Mouse (Mus musculus) hindbrain, embryonic 12.5 days (tissue): ENCODE results near the gene Sf3a1. TPM values are rescaled to one million over a fixed set of nuclear protein-coding genes. Genes with fewer than 3 reads are reported as not detected.

ENCODE experiments used
- ATAC-seq: fragments of 200-750 bp; cut with Nextera tagmentation; 2 replicates; pipeline ENCODE4 v1.8.0; 2017; ENCODE audit warnings: moderate TSS enrichment; ENCODE audit not compliant: low FRiP score
- H3K27ac ChIP-seq: fragments of 300-500 bp; sonication (generic); 2 replicates; pipeline ENCODE4 v1.5.1; 2016; ENCODE audit warnings: mild to moderate bottlenecking
- H3K27me3 ChIP-seq: fragments of 300-500 bp; sonication (generic); 2 replicates; pipeline ENCODE4 v1.6.1; 2016; ENCODE audit warnings: mild to moderate bottlenecking
- H3K36me3 ChIP-seq: fragments of 300-500 bp; sonication (generic); 2 replicates; pipeline ENCODE4 v1.6.1; 2016; ENCODE audit warnings: mild to moderate bottlenecking
- H3K4me1 ChIP-seq: fragments of 300-500 bp; sonication (generic); 2 replicates; pipeline ENCODE4 v1.6.1; 2016
- H3K4me2 ChIP-seq: fragments of 300-500 bp; sonication (generic); replicated peaks from 2 replicates; pipeline ENCODE4 v1.6.1; 2016; ENCODE audit warnings: mild to moderate bottlenecking
- H3K4me3 ChIP-seq: fragments of 300-500 bp; sonication (generic); 2 replicates; pipeline ENCODE4 v1.5.1; 2016; ENCODE audit warnings: mild to moderate bottlenecking
- H3K9ac ChIP-seq: fragments of 300-500 bp; sonication (generic); 2 replicates; pipeline ENCODE4 v1.6.1; 2016; ENCODE audit warnings: mild to moderate bottlenecking, moderate library complexity
- H3K9me3 ChIP-seq: fragments of 300-500 bp; sonication (generic); replicated peaks from 2 replicates; pipeline ENCODE4 v1.6.1; 2016; ENCODE audit warnings: mild to moderate bottlenecking
- WGBS: fragments of 180-500 bp; shearing (Covaris S2); methylation state at CpG from one replicate; pipeline ENCODE4 v1.1.7; 2016; 5-methylcytosine and 5-hydroxymethylcytosine counted together
- polyA plus RNA-seq: library from polyadenylated mRNA; unstranded; fragments of >200 nt; fragmentation: Nextera tagmentation; extraction: Ambion mirVana; gene quantifications from 2 replicates; pipeline ENCODE4 v1.2.1, GENCODE M21; 2016

Sf3a1 gene
- polyA plus RNA-seq, 1 experiment from 2014 or later, result 72.0 TPM

DNA sequence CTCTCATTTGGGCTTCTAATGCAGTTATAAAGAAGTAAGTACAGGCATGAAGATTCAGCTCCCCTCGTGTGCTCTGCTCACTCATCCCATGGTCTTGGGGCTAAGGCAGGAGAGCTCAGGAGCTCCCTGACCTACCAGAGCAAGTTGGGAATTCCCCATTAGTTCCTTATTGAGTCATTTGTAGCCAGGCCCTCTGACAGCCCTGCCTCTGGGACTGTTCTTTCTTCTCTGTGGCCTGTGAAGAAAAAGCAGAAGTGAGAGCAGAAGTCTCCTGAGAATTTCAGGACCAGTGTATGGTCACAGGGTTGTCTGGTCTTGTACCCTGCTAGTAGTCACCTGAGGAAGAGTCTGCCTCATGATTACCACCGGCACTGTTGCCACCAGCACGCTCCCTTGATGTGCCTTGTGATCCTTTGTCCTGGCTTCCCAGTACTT is 35.5 kb downstream of the Sf3a1 start:
- peaks cover 2% of the 10 kb centered on the region; the same call in 1 of the 2 replicates for H3K4me1 ChIP-seq
- no peak overlapping the region for H3K9ac ChIP-seq
- WGBS, result 78% methylated on average over 3 of the region's 3 CpGs
- H3K27ac ChIP-seq, result no peak overlapping the region
- no peaks in the 10 kb centered on the region for H3K36me3 ChIP-seq
- no peak overlapping the region for H3K4me3 ChIP-seq
- H3K4me2 ChIP-seq, result no peak overlapping the region
- H3K27me3 ChIP-seq, result no peaks in the 10 kb centered on the region
- no peaks in the 10 kb centered on the region for H3K9me3 ChIP-seq
- ATAC-seq, result no peak

DNA sequence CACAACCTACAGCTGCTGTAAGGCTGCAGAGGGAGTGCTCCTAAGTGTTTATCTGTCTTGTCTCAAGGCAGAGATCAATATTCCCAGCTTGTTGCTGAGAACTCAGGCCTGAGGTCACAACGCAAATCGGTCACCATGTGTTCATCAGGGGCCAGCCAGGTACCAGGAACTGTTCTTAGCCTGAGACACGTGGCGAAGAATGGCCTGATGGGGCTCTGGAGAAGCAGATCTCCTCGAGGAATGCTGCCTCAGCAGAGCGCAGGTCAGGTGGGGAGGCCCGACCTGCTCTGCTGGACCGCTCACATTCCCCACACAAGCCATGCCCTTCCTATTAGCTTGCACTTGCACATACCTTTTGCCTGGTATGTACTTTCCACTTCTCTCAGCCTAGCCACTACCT is 36.5 kb downstream of the Sf3a1 start:
- H3K4me2 ChIP-seq, result no peak overlapping the region
- H3K27me3 ChIP-seq, result no peaks in the 10 kb centered on the region
- H3K27ac ChIP-seq, result no peak overlapping the region
- no peaks in the 10 kb centered on the region for H3K9me3 ChIP-seq
- H3K4me3 ChIP-seq, result no peak overlapping the region
- H3K36me3 ChIP-seq, result no peaks in the 10 kb centered on the region
- H3K4me1 ChIP-seq, result no peaks in the 10 kb centered on the region
- no peak for ATAC-seq
- 61% methylated on average over 8 of the region's 8 CpGs for WGBS
- H3K9ac ChIP-seq, result no peak overlapping the region

GRCm38 (mm10) chr11:4197691-4198090 is 37.5 kb downstream of the Sf3a1 start:
- Histone ChIP-seq H3K9ac (no peak overlapping the region), H3K4me2 (no peak overlapping the region), H3K4me3 (no peak overlapping the region), H3K36me3 (no peaks in the 10 kb centered on the region), H3K9me3 (no peaks in the 10 kb centered on the region), H3K27ac (no peak overlapping the region), H3K27me3 (no peaks in the 10 kb centered on the region), H3K4me1 (no peaks in the 10 kb centered on the region)
- 76% methylated on average over 1 of the region's 1 CpGs for WGBS
- ATAC-seq, result no peak

DNA sequence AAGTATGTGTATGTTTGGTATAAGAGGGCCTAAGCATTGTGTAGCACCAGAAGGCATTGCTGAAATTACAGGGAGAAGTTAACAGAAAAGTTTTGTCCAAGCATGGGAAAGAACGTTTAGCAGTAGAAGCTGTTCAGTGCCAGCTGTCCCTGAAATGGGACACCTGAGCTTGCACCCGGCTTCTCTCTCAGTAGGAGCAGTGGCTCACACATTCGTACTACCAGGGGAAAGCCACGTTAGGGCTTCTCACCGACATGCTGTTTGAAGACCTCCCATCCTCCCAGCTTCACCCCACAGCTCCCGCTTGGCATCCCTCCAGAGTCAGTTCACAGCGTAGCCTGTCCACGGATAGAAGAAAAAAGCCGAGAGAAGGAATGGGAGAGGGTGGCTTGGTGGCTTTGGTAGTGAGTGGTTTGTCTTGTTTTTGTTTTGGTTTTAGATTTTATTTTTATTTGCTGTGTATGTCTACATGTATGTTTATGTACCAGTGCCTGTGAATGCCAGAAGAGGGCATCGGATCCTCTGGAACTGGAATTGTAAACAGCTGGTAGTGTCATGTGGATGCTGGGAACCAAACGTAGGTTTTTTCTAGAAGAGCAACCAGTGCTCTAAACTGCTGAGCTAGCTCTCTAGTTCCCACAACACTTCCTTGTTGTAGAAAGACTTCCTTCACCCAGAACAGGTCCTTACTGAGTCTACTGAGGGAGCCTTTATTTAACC is 42.0 kb downstream of the Sf3a1 start:
- no peak overlapping the region for H3K27ac ChIP-seq
- no peak overlapping the region for H3K4me2 ChIP-seq
- H3K4me1 ChIP-seq, result no peaks in the 10 kb centered on the region
- no peak overlapping the region for H3K9ac ChIP-seq
- ATAC-seq, result no peak
- WGBS, result 74% methylated on average over 11 of the region's 11 CpGs
- H3K9me3 ChIP-seq, result no peaks in the 10 kb centered on the region
- peaks cover 6% of the 10 kb centered on the region; the same call in 1 of the 2 replicates for H3K36me3 ChIP-seq
- no peaks in the 10 kb centered on the region for H3K27me3 ChIP-seq
- no peak overlapping the region for H3K4me3 ChIP-seq

DNA sequence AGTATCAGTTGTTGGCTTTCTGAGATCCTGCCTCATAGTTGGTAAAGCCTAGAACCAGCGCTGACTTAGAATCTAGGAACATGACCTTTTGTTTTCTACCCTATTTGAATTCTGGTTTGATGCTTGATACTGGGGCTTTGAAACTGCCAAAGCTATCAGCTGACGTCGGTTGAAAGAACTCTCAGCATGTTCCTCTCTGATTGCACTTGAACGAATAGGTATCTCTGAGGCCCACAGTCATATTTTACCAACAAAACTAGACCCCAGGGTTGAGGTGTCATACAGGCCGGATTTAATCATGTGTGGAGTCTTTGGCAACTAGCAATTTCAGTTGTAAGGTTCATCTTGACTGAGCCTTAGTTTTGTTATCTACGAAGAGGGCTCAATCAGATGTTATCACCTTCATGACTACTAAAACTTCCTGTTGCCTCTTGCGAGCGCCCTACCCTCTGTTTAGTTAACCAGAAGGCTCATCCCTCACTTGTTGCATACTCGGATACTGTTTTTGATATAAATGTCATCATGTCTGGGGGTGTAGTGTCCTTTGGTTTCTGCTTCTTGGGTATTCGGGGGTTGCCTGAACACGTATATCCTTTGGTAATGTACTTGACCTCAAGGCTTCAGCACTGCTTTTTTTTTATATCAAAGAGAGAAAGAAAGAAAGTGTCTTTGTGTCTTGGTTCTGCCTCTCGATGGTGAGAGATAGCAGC is 43.0 kb downstream of the Sf3a1 start:
- 88% methylated on average over 12 of the region's 12 CpGs for WGBS

GRCm38 (mm10) chr11:4203705-4204074 is 43.5 kb downstream of the Sf3a1 start:
- Histone ChIP-seq H3K9ac (no peak overlapping the region), H3K4me2 (no peak overlapping the region), H3K27me3 (no peaks in the 10 kb centered on the region), H3K27ac (no peak overlapping the region), H3K4me1 (no peaks in the 10 kb centered on the region), H3K4me3 (no peak overlapping the region), H3K36me3 (peaks cover 20% of the 10 kb centered on the region; the same call in 1 of the 2 replicates), H3K9me3 (no peaks in the 10 kb centered on the region)
- WGBS, result 51% methylated on average over 2 of the region's 2 CpGs
- ATAC-seq, result no peak

More for the DNA sequence above, 43.0 kb downstream of the Sf3a1 start:
- Histone ChIP-seq H3K36me3 (peaks cover 16% of the 10 kb centered on the region; the same call in 1 of the 2 replicates), H3K9ac (no peak overlapping the region), H3K4me2 (no peak overlapping the region), H3K27ac (no peak overlapping the region), H3K4me1 (no peaks in the 10 kb centered on the region), H3K27me3 (no peaks in the 10 kb centered on the region), H3K4me3 (no peak overlapping the region), H3K9me3 (no peaks in the 10 kb centered on the region)
- ATAC-seq, result no peak

GRCm38 (mm10) chr11:4205097-4205655 is 45.0 kb downstream of the Sf3a1 start:
- H3K4me3 ChIP-seq, result no peak overlapping the region
- peaks cover 33% of the 10 kb centered on the region for H3K36me3 ChIP-seq
- 90% methylated on average over 5 of the region's 5 CpGs for WGBS
- no peak overlapping the region for H3K4me2 ChIP-seq
- H3K9me3 ChIP-seq, result no peaks in the 10 kb centered on the region
- H3K9ac ChIP-seq, result no peak overlapping the region
- H3K27ac ChIP-seq, result no peak overlapping the region
- no peaks in the 10 kb centered on the region for H3K4me1 ChIP-seq
- no peak for ATAC-seq
- H3K27me3 ChIP-seq, result no peaks in the 10 kb centered on the region

DNA sequence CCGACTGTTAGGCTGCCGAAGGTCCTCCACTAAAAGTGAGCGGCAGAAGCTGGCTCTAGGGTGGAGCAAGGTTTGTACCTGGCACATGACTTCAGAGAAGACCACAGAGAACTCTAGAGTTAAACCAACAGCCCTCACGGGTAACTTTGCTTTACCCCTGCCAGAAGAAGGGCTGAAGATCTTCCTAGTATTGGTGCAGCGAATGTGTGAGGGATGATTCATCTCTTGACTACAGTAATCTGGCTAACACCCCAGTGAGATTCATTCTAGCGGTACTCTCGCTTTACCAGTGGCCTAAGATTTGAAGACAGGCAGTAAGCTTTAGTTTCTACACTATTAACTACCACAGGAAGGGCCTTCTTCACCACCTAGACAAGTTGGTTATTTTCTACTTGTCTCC is 45.8 kb downstream of the Sf3a1 start:
- Histone ChIP-seq H3K4me1 (no peaks in the 10 kb centered on the region), H3K9me3 (no peaks in the 10 kb centered on the region), H3K27me3 (no peaks in the 10 kb centered on the region), H3K9ac (no peak overlapping the region), H3K36me3 (peaks cover 40% of the 10 kb centered on the region), H3K4me3 (no peak overlapping the region), H3K27ac (no peak overlapping the region), H3K4me2 (no peak overlapping the region)
- no peak for ATAC-seq
- WGBS, result 92% methylated on average over 7 of the region's 7 CpGs

GRCm38 (mm10) chr11:4206563-4206962 is 46.4 kb downstream of the Sf3a1 start:
- Histone ChIP-seq H3K4me1 (no peaks in the 10 kb centered on the region), H3K9ac (no peak overlapping the region), H3K27me3 (no peaks in the 10 kb centered on the region), H3K9me3 (no peaks in the 10 kb centered on the region), H3K27ac (no peak overlapping the region), H3K4me2 (no peak overlapping the region), H3K36me3 (peaks cover 41% of the 10 kb centered on the region), H3K4me3 (no peak overlapping the region)
- no peak for ATAC-seq
- WGBS, result 77% methylated on average over 6 of the region's 6 CpGs

DNA sequence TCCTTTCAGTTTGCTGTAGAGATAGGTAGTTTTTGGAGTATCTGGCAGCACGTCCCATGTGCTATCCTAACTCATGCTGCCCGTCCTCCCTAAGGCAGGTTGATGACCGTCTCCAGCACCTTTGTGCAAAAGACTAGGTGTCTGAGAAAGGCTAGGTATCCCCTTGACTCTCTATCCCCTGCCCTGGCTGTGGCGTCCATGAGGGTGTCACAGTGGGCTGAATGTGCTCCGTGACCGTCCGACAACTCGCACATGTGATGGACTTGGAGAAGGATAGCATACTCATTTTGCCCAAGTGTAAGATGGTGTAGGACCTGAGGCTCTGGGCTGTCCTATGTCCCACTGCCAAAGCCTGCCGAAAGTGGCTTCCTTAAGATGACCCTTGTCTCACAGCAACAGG is 47.5 kb downstream of the Sf3a1 start:
- no peak overlapping the region for H3K27ac ChIP-seq
- WGBS, result 95% methylated on average over 9 of the region's 9 CpGs
- H3K27me3 ChIP-seq, result no peaks in the 10 kb centered on the region
- no peak overlapping the region for H3K4me3 ChIP-seq
- H3K4me1 ChIP-seq, result no peaks in the 10 kb centered on the region
- H3K9ac ChIP-seq, result no peak overlapping the region
- no peak for ATAC-seq
- H3K9me3 ChIP-seq, result no peaks in the 10 kb centered on the region
- peaks cover 44% of the 10 kb centered on the region for H3K36me3 ChIP-seq
- H3K4me2 ChIP-seq, result no peak overlapping the region

DNA sequence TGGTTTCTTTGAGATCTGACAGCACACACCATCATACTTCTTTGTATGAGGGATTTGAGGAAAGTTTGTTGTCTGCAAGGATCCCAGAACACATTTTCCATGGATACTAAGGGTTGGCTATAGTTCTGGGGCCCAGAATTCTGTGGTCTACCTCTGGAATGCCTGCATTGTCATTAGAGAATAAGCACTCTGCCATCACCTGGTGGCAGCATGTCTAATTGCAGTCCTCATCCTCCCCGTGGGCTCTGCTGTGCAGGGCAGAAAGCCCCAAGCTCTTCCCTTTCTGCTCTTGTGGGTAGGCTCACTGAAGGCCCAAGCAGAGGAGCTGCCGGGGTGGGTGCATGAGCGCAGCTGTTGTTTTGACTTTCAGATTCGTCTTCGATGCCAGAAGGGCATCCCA is 49.4 kb downstream of the Sf3a1 start:
- 86% methylated on average over 5 of the region's 5 CpGs for whole genome bisulfite sequencing

DNA sequence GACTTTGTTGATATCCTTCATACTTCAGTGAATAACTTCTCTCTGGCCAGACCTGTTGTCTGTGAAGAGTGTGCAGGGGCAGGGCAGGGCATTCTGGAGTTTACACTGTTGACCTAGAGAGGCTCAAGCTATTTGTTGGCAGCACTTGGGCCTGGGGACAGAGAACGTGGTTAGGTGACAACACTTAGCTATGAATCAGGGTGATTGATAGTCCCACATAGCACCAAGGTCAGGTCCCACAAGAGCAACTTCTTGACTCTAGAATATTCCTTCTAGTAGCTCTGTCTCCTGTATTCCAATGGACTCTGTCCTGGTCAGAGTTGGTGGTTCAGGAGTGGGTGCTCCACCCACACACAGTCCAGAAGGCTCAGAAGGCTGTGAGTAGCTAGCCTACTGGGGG is 50.6 kb downstream of the Sf3a1 start:
- 61% methylated on average over 1 of the region's 1 CpGs for WGBS

More for the DNA sequence above, 49.4 kb downstream of the Sf3a1 start:
- no peak overlapping the region for H3K27ac ChIP-seq
- no peaks in the 10 kb centered on the region for H3K27me3 ChIP-seq
- no peaks in the 10 kb centered on the region for H3K9me3 ChIP-seq
- peaks cover 61% of the 10 kb centered on the region for H3K36me3 ChIP-seq
- no peak overlapping the region for H3K4me3 ChIP-seq
- H3K9ac ChIP-seq, result no peak overlapping the region
- no peaks in the 10 kb centered on the region for H3K4me1 ChIP-seq
- ATAC-seq, result no peak
- no peak overlapping the region for H3K4me2 ChIP-seq

More for the DNA sequence above, 50.6 kb downstream of the Sf3a1 start:
- Histone ChIP-seq H3K27ac (no peak overlapping the region), H3K27me3 (no peaks in the 10 kb centered on the region), H3K4me2 (no peak overlapping the region), H3K4me3 (no peak overlapping the region), H3K4me1 (no peaks in the 10 kb centered on the region), H3K9me3 (no peaks in the 10 kb centered on the region), H3K9ac (no peak overlapping the region), H3K36me3 (peaks cover 67% of the 10 kb centered on the region)
- ATAC-seq, result no peak
